Mouse (Mus musculus) stomach, embryonic 14.5 days (tissue): ENCODE data around the gene Zdhhc22. TPM values are rescaled to one million over a fixed set of nuclear protein-coding genes. Genes with fewer than 3 reads are reported as not detected.
A peak's percentile ranks its signal among the peaks of the same experiment; 100 is the strongest.

Experiments
- ATAC-seq: fragments of 200-750 bp; cut with Nextera tagmentation; 2 replicates; pipeline ENCODE4 v1.8.0; 2017; ENCODE audit warnings: low read depth, moderate TSS enrichment; ENCODE audit not compliant: insufficient number of reproducible peaks, insufficient read depth, low FRiP score
- H3K27ac ChIP-seq: fragments of 300-500 bp; sonication (generic); 2 replicates; pipeline ENCODE4 v1.5.1; 2014; ENCODE audit warnings: mild to moderate bottlenecking, low read length, moderate library complexity, mixed read lengths
- H3K27me3 ChIP-seq: fragments of 300-500 bp; sonication (generic); 2 replicates; pipeline ENCODE4 v1.6.1; 2014; ENCODE audit warnings: low read length, control low read depth, mixed read lengths; ENCODE audit not compliant: control insufficient read depth, insufficient read depth
- H3K36me3 ChIP-seq: fragments of 300-500 bp; sonication (generic); 2 replicates; pipeline ENCODE4 v1.6.1; 2014; ENCODE audit warnings: mild to moderate bottlenecking, control low read depth, low read length, moderate library complexity, mixed read lengths; ENCODE audit not compliant: control insufficient read depth, insufficient read depth
- H3K4me1 ChIP-seq: fragments of 300-500 bp; sonication (generic); 2 replicates; pipeline ENCODE4 v1.6.1; 2014; ENCODE audit warnings: low read length, control low read depth, mixed read lengths; ENCODE audit not compliant: control insufficient read depth, insufficient read depth
- H3K4me2 ChIP-seq: fragments of 300-500 bp; sonication (generic); replicated peaks from 2 replicates; pipeline ENCODE4 v1.6.1; 2014; ENCODE audit warnings: low read depth, low read length, control low read depth
- H3K4me3 ChIP-seq: fragments of 300-500 bp; sonication (generic); 2 replicates; pipeline ENCODE4 v1.5.1; 2014; ENCODE audit warnings: low read depth, low read length, control low read depth
- H3K9ac ChIP-seq: fragments of 300-500 bp; sonication (generic); replicated peaks from 2 replicates; pipeline ENCODE4 v1.6.1; 2014; ENCODE audit warnings: low read depth, mild to moderate bottlenecking, control low read depth, low read length, moderate library complexity, mixed read lengths
- H3K9me3 ChIP-seq: fragments of 300-500 bp; sonication (generic); 2 replicates; pipeline ENCODE4 v1.6.1; 2016; ENCODE audit warnings: low read depth, low read length, control low read depth; ENCODE audit not compliant: control insufficient read depth
- WGBS: fragments of 180-500 bp; shearing (Covaris S2); extraction: QIAGEN DNeasy Blood & Tissue Kit; methylation state at CpG from one replicate; pipeline ENCODE4 v1.1.7; 2014; 5-methylcytosine and 5-hydroxymethylcytosine counted together
- polyA plus RNA-seq: library from polyadenylated mRNA; unstranded; fragments of >200 nt; fragmentation: Nextera tagmentation; extraction: Ambion mirVana; gene quantifications from 2 replicates; pipeline ENCODE4 v1.2.1, GENCODE M21; 2014

Zdhhc22 gene
- polyA plus RNA-seq, 1 experiment from 2014 or later: 0.61 TPM

GRCm38 (mm10) chr12:86950961-86951360 is 39.3 kb downstream of the Zdhhc22 start:
- no peak overlapping the region for H3K4me2 ChIP-seq
- no peak overlapping the region for H3K4me3 ChIP-seq
- peaks cover 17% of the 10 kb centered on the region for H3K36me3 ChIP-seq
- H3K9me3 ChIP-seq: no peaks in the 10 kb centered on the region
- H3K27ac ChIP-seq: no peak overlapping the region
- no peak for ATAC-seq
- 96% methylated on average over 3 of the region's 3 CpGs for WGBS
- no peak overlapping the region for H3K9ac ChIP-seq
- no peaks in the 10 kb centered on the region for H3K27me3 ChIP-seq
- peaks cover 14% of the 10 kb centered on the region for H3K4me1 ChIP-seq

- H3K27me3 ChIP-seq: no peaks in the 10 kb centered on the region
- H3K27ac ChIP-seq: no peak overlapping the region
- H3K4me2 ChIP-seq: no peak overlapping the region
- H3K9me3 ChIP-seq: no peaks in the 10 kb centered on the region
- no peak for ATAC-seq
- H3K36me3 ChIP-seq: peaks cover 11% of the 10 kb centered on the region
- 62% methylated on average over 16 of the region's 16 CpGs for WGBS
- H3K4me1 ChIP-seq: peaks cover 14% of the 10 kb centered on the region
- H3K9ac ChIP-seq: no peak overlapping the region
- H3K4me3 ChIP-seq: no peak overlapping the region
Observed at GRCm38 (mm10) chr12:86950161-86950960, 39.9 kb downstream of the Zdhhc22 start.

- WGBS: 71% methylated on average over 9 of the region's 9 CpGs
- H3K27ac ChIP-seq: no peak overlapping the region
- H3K4me1 ChIP-seq: peaks cover 14% of the 10 kb centered on the region
- no peak overlapping the region for H3K9ac ChIP-seq
- ATAC-seq: no peak
- H3K27me3 ChIP-seq: no peaks in the 10 kb centered on the region
- no peak overlapping the region for H3K4me2 ChIP-seq
- H3K4me3 ChIP-seq: no peak overlapping the region
- H3K36me3 ChIP-seq: peaks cover 8% of the 10 kb centered on the region
- H3K9me3 ChIP-seq: no peaks in the 10 kb centered on the region
Observed at GRCm38 (mm10) chr12:86949501-86949900, 40.7 kb downstream of the Zdhhc22 start.

GRCm38 (mm10) chr12:86948627-86949026 is 41.6 kb downstream of the Zdhhc22 start:
- WGBS: 39% methylated on average over 6 of the region's 6 CpGs
- Histone ChIP-seq H3K9ac (no peak overlapping the region), H3K4me3 (no peak overlapping the region), H3K27me3 (no peaks in the 10 kb centered on the region), H3K36me3 (peaks cover 3% of the 10 kb centered on the region; the same call in 1 of the 2 replicates), H3K9me3 (no peaks in the 10 kb centered on the region), H3K27ac (no peak overlapping the region), H3K4me2 (peak overlapping the region; percentile 78; the same call in 1 of the 2 replicates), H3K4me1 (peaks cover 14% of the 10 kb centered on the region)
- ATAC-seq: no peak

GRCm38 (mm10) chr12:86947681-86948401 is 42.4 kb downstream of the Zdhhc22 start:
- Histone ChIP-seq H3K27me3 (no peaks in the 10 kb centered on the region), H3K27ac (peak overlapping the region; percentile 99), H3K36me3 (peaks cover 2% of the 10 kb centered on the region; the same call in 1 of the 2 replicates), H3K9ac (peak overlapping the region; percentile 88), H3K4me2 (peak overlapping the region; percentile 78), H3K9me3 (no peaks in the 10 kb centered on the region), H3K4me1 (peaks cover 14% of the 10 kb centered on the region), H3K4me3 (peak overlapping the region; percentile 63)
- 23% methylated on average over 26 of the region's 26 CpGs for WGBS
- peak; percentile 17; the same call in 1 of the 2 replicates for ATAC-seq

- Histone ChIP-seq H3K36me3 (no peaks in the 10 kb centered on the region), H3K4me2 (peak within 1 kb of the TSS; percentile 78), H3K27me3 (no peaks in the 10 kb centered on the region), H3K27ac (peak within 1 kb of the TSS; percentile 99), H3K9me3 (no peaks in the 10 kb centered on the region), H3K4me1 (peaks cover 14% of the 10 kb centered on the region), H3K4me3 (peak within 1 kb of the TSS; percentile 63), H3K9ac (peak within 1 kb of the TSS; percentile 88)
- under 1% methylated on average over 64 of the region's 64 CpGs for WGBS
- peak; percentile 99 for ATAC-seq
Observed at GRCm38 (mm10) chr12:86946862-86947574, 43.2 kb downstream of the Zdhhc22 start, which contains the start of gene Cipc. Gene Cipc, plus strand, starts transcription at chr12:86947043.

- no peaks in the 10 kb centered on the region for H3K27me3 ChIP-seq
- H3K4me3 ChIP-seq: peak overlapping the region; percentile 63
- WGBS: under 1% methylated on average over 17 of the region's 17 CpGs
- peak overlapping the region; percentile 88 for H3K9ac ChIP-seq
- peak overlapping the region; percentile 99 for H3K27ac ChIP-seq
- H3K4me2 ChIP-seq: peak overlapping the region; percentile 78
- H3K9me3 ChIP-seq: no peaks in the 10 kb centered on the region
- H3K4me1 ChIP-seq: peaks cover 14% of the 10 kb centered on the region
- ATAC-seq: no peak
- H3K36me3 ChIP-seq: no peaks in the 10 kb centered on the region
Observed at GRCm38 (mm10) chr12:86946301-86946781, 43.9 kb downstream of the Zdhhc22 start.

- Histone ChIP-seq H3K4me2 (no peak overlapping the region), H3K9me3 (no peaks in the 10 kb centered on the region)
- no peak for ATAC-seq
Observed at GRCm38 (mm10) chr12:86945126-86945525, 45.1 kb downstream of the Zdhhc22 start.

More at GRCm38 (mm10) chr12:86945126-86945525, 45.1 kb downstream of the Zdhhc22 start:
- H3K27ac ChIP-seq: no peak overlapping the region
- no peak overlapping the region for H3K9ac ChIP-seq
- WGBS: 5% methylated on average over 4 of the region's 4 CpGs
- H3K4me3 ChIP-seq: no peak overlapping the region
- H3K36me3 ChIP-seq: no peaks in the 10 kb centered on the region
- H3K4me1 ChIP-seq: peaks cover 14% of the 10 kb centered on the region
- no peaks in the 10 kb centered on the region for H3K27me3 ChIP-seq
